Mouse (Mus musculus) lung, adult 2 months (tissue): ENCODE results near the gene Racgap1. TPM values are rescaled to one million over a fixed set of nuclear protein-coding genes. Genes with fewer than 3 reads are reported as not detected.

Source experiments
- DNase-seq: peaks from one replicate; pipeline ENCODE4 v3.0.0; 2022
- H3K4me1 ChIP-seq: fragments of 200-500 bp; 2 replicates; pipeline ENCODE4 v1.6.1; 2011; ENCODE audit warnings: low read length; ENCODE audit not compliant: control insufficient read depth, insufficient read depth
- H3K4me3 ChIP-seq: fragments of 200-500 bp; replicated peaks from 2 replicates; pipeline ENCODE3; 2011; ENCODE audit warnings: low read depth, mild to moderate bottlenecking, control low read depth, low read length; ENCODE audit errors: extremely low read depth
- CTCF ChIP-seq: fragments of 200-500 bp; IDR thresholded peaks from 2 replicates; pipeline ENCODE4 v1.5.1; 2011; ENCODE audit warnings: mild to moderate bottlenecking, low read length, control low read depth; ENCODE audit not compliant: insufficient read depth
- POLR2A ChIP-seq: fragments of 200-500 bp; IDR thresholded peaks from 2 replicates; pipeline ENCODE4 v1.6.1; 2011; ENCODE audit warnings: low read depth, mild to moderate bottlenecking, control low read depth, low read length, borderline replicate concordance; ENCODE audit errors: extremely low read depth
- WGBS: fragments of 180-500 bp; shearing (Covaris S2); methylation state at CpG from one replicate; pipeline ENCODE4 v1.1.7; 2018; 5-methylcytosine and 5-hydroxymethylcytosine counted together
- polyA plus RNA-seq: library from polyadenylated mRNA; depleted of rRNA; stranded (reverse); fragments of >200 nt; gene quantifications from 2 replicates; pipeline ENCODE4 v1.2.3, GENCODE M21; 2012

Racgap1 gene
- polyA plus RNA-seq, 1 experiment: 4.9 TPM

GRCm38 (mm10) chr15:99651984-99652872 lies 772 bp upstream of the Racgap1 start:
- no peak for DNase-seq
- no peaks in the 10 kb centered on the region for H3K4me1 ChIP-seq
- H3K4me3 ChIP-seq: no peak overlapping the region
- TF ChIP-seq CTCF (no peak), POLR2A (no peak)
- WGBS: 53% methylated on average over 10 of the region's 10 CpGs

DNA sequence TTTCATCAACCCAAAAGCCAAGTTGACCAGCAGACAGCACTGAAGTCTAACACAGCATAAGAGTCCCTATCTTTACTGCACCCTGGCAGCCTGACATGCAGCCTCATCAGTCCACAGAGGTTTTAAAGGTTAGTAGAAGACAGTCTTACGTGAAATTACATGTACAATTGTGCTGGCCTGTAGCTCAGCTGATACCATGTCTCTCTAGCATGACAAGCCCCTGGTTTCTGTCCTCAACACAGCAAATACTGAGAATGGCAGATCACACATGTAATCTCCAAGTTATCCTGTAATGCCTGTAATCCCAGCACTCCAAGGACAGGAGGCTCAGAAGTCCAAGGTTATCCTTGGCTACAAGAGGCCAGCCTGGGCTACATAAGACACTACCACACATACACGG lies 1.2 kb downstream of the Racgap1 start:
- H3K4me3 ChIP-seq: no peak overlapping the region
- no peak for DNase-seq
- no peaks in the 10 kb centered on the region for H3K4me1 ChIP-seq
- 31% methylated on average over 2 of the region's 2 CpGs for WGBS
- TF ChIP-seq CTCF (no peak), POLR2A (no peak)

- no peaks in the 10 kb centered on the region for H3K4me1 ChIP-seq
- no peak overlapping the region for H3K4me3 ChIP-seq
- no peak for DNase-seq
- WGBS: 20% methylated on average over 6 of the region's 6 CpGs
- TF ChIP-seq POLR2A (no peak), CTCF (no peak)
Observed at GRCm38 (mm10) chr15:99649067-99649761, 2.2 kb downstream of the Racgap1 start.

DNA sequence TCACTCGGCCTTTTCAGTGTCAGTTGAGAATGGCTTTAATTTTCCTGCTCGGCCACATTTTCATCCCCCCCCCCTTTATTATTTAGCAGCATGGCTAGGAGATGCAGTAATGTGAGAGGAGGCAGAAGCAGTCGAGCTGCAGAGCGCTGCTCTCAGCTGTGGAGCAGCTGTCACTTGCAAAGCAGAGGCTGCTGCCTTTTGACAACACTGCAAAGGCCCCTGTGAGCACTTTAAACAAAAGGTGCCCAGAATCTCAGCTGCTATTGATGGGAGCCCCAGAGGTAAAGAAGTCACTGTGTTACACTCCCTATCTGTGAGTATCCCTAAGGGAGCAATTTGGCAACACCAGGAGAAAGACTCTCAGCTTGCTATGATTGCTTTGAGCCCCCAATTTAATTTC lies 3.1 kb downstream of the Racgap1 start:
- 51% methylated on average over 4 of the region's 4 CpGs for WGBS
- Histone ChIP-seq H3K4me1 (no peaks in the 10 kb centered on the region), H3K4me3 (no peak overlapping the region)
- TF ChIP-seq CTCF (no peak), POLR2A (no peak)
- no peak for DNase-seq

- Histone ChIP-seq H3K4me3 (no peak overlapping the region), H3K4me1 (no peaks in the 10 kb centered on the region)
- 56% methylated on average over 7 of the region's 7 CpGs for WGBS
- no peak for TF ChIP-seq CTCF
- no peak for TF ChIP-seq POLR2A
- DNase-seq: no peak
Observed at GRCm38 (mm10) chr15:99644776-99645175, 6.7 kb downstream of the Racgap1 start.

- Histone ChIP-seq H3K4me3 (no peak overlapping the region), H3K4me1 (no peaks in the 10 kb centered on the region)
- 83% methylated on average over 10 of the region's 10 CpGs for whole genome bisulfite sequencing
- TF ChIP-seq CTCF (no peak), POLR2A (no peak)
- DNase-seq: no peak
Observed at GRCm38 (mm10) chr15:99643832-99644231, 7.6 kb downstream of the Racgap1 start.

DNA sequence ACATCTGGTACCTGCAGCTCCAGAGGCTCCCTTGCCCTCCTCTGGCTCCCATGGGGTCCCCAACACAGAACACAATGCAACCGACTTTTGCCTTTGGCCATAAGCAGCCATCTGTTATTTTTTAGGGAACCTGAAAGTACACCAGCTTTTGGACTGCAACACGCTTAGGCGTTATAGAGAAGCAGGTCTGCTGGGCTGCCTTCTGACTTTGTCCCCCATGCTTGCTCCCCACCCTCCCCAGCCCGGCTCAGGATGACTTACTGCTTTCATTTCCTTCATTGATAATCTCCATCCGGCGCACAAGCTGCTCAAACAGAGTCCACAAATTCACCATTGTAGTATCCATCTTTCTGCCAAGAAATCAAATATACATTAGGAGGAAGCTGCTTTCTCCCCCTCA lies 8.8 kb downstream of the Racgap1 start:
- Histone ChIP-seq H3K4me1 (no peaks in the 10 kb centered on the region), H3K4me3 (no peak overlapping the region)
- no peak for DNase-seq
- 71% methylated on average over 6 of the region's 6 CpGs for WGBS
- no peak for TF ChIP-seq CTCF
- TF ChIP-seq POLR2A: no peak

DNA sequence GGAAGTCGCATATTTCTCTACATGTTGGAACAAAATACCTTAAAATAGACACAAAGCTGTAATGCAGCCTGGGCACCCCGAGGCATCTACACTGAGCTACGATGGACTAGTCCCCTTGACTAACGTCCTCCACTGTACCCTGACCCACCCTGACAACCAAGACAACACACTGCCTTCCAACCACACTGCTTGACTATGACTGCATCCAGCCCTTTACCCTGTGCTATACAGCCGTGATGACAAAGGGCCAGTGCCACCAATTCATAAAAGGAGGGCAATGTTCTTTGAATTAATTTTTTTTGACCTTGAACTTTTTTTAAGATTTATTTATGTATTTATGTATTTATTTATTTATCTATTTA lies 13.4 kb downstream of the Racgap1 start:
- H3K4me3 ChIP-seq: no peak overlapping the region
- WGBS: 93% methylated on average over 5 of the region's 5 CpGs
- no peak for DNase-seq
- no peaks in the 10 kb centered on the region for H3K4me1 ChIP-seq
- TF ChIP-seq POLR2A (no peak), CTCF (no peak)

DNA sequence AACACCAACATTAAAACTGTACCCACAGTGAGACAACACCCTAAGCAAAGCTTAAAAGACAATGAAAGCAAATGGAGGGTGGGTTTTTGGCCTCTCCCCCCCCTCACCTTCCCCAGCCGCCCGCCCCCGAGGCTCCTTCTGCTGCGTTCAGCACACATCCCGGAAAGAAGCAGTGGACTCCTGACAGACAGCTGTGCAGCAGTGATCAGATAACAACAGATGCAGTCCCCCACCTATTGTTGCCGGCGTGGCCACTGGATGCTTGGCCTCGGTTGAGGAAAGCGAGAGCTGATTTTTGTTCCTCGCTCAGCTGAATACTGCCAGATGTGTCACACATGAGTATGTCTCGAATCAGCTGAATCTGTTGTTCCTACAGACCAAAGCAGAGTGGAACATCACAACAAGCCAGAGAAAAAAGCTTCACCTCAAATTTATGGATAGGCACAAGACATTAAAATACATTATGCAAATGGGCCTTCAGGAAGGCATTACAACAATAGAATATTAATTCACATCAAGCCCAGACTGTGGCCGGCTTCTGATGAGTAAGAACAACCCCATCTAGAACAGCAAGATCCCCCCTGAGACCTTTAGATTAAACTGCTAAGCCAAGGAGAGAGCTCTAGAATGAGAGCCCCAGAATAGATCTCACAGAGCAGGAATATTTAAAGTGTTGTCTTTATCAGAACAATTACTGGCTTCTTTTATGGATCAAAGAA lies 13.9 kb downstream of the Racgap1 start:
- DNase-seq: no peak
- H3K4me3 ChIP-seq: no peak overlapping the region
- H3K4me1 ChIP-seq: no peaks in the 10 kb centered on the region
- TF ChIP-seq POLR2A: no peak
- TF ChIP-seq CTCF: no peak
- WGBS: 84% methylated on average over 12 of the region's 12 CpGs
